Mouse (Mus musculus): ENCODE measurements at regions not wholly inside any gene's neighbourhood (a gene's known extent, or its start where the extent isn't known, plus 50 kb on each side); places are given as distances from the start of the nearest gene placed in this dataset.
A peak's percentile ranks its signal among the peaks of the same experiment; 100 is the strongest.

DNA sequence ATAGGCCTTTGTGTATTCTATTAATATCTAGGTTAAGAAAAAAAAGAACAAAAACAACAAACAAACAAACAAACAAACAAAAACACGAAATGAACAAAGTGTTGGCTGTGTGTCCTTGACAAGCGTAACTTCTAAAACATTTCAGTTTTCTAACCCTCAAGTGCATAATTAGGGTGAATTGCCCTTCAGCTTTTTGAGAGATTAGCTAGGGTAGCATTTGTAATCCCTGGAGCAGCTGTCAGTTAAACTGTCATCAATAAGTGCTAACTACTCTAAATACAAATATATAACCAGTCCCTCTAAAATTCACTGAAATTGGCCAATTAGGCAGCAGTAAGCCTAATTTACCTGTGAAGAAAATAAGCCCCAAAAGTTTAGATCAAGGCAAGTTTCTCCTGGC lies 467.6 kb downstream of the Gabrg2 start:
- Histone ChIP-seq H3K4me1 (peaks cover 4% of the 10 kb centered on the region; the same call in 1 of the 2 replicates), H3K4me3 (no peak overlapping the region), H3K27ac (no peak overlapping the region), H3K27me3 (ENCODE audit: low read depth, poor library complexity, severe bottlenecking) (no peaks in the 10 kb centered on the region), H3K9me3 (replicated peaks) (no peaks in the 10 kb centered on the region), H3K36me3 (no peaks in the 10 kb centered on the region)
- DNase-seq (ENCODE audit: low spot score), result no peak
- WGBS, result 67% methylated on average over 2 of the region's 2 CpGs

GRCm38 (mm10) chr11:41531971-41532896 lies 468.4 kb downstream of the Gabrg2 start:
- H3K36me3 ChIP-seq, result no peaks in the 10 kb centered on the region
- H3K27ac ChIP-seq, result no peak overlapping the region
- 83% methylated on average over 7 of the region's 7 CpGs for WGBS
- no peak for DNase-seq (ENCODE audit: low spot score)
- H3K4me1 ChIP-seq, result peaks cover 4% of the 10 kb centered on the region; the same call in 1 of the 2 replicates
- H3K27me3 ChIP-seq (ENCODE audit: low read depth, poor library complexity, severe bottlenecking), result no peaks in the 10 kb centered on the region
- H3K9me3 ChIP-seq (replicated peaks), result no peaks in the 10 kb centered on the region
- no peak overlapping the region for H3K4me3 ChIP-seq

DNA sequence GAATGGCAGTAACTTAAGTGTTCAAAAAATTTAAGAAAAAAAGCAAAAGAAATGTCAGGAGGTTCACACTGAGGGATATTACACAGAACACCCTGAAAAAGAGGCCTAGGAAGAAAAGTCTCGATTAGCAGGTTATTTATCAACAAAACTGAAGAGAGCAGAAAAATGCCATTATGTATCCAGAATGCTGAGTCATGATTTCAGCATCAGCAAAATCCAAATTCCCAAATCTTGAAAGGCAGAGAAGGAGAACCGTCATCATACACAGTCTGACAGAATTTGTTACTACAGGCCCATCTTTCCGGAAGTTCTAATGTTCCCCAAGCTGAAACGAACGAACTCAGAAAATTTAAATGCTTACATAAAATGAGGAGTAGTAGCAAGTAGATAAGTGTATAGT lies 475.7 kb downstream of the Gabrg2 start:
- no peaks in the 10 kb centered on the region for H3K36me3 ChIP-seq
- WGBS, result 95% methylated on average over 5 of the region's 5 CpGs
- no peak overlapping the region for H3K4me3 ChIP-seq
- no peak overlapping the region for H3K27ac ChIP-seq
- no peaks in the 10 kb centered on the region for H3K4me1 ChIP-seq
- no peaks in the 10 kb centered on the region for H3K9me3 ChIP-seq (replicated peaks)
- H3K27me3 ChIP-seq (ENCODE audit: low read depth, poor library complexity, severe bottlenecking), result no peaks in the 10 kb centered on the region
- DNase-seq (ENCODE audit: low spot score), result no peak

GRCm38 (mm10) chr11:41493277-41493676 lies 507.4 kb downstream of the Gabrg2 start:
- peak; percentile 42 for DNase-seq (ENCODE audit: low spot score)
- 37% methylated on average over 7 of the region's 7 CpGs for WGBS
- Histone ChIP-seq H3K27ac (peak overlapping the region; percentile 62; the same call in 1 of the 2 replicates), H3K4me3 (no peak overlapping the region), H3K9me3 (replicated peaks) (no peaks in the 10 kb centered on the region), H3K36me3 (no peaks in the 10 kb centered on the region), H3K4me1 (peaks cover 10% of the 10 kb centered on the region), H3K27me3 (ENCODE audit: low read depth, poor library complexity, severe bottlenecking) (no peaks in the 10 kb centered on the region)

- whole genome bisulfite sequencing, result 90% methylated on average over 5 of the region's 5 CpGs
- no peaks in the 10 kb centered on the region for H3K27me3 ChIP-seq (ENCODE audit: low read depth, poor library complexity, severe bottlenecking)
- H3K4me3 ChIP-seq, result no peak overlapping the region
- H3K9me3 ChIP-seq (replicated peaks), result no peaks in the 10 kb centered on the region; the same call in 1 of the 2 replicates
- no peak overlapping the region for H3K27ac ChIP-seq
- peaks cover 10% of the 10 kb centered on the region for H3K4me1 ChIP-seq
- DNase-seq (ENCODE audit: low spot score), result no peak
- no peaks in the 10 kb centered on the region for H3K36me3 ChIP-seq
Measured at GRCm38 (mm10) chr11:41491966-41492365, 508.7 kb downstream of the Gabrg2 start.

GRCm38 (mm10) chr11:41491279-41491678 lies 509.4 kb downstream of the Gabrg2 start:
- no peak overlapping the region for H3K27ac ChIP-seq

GRCm38 (mm10) chr11:41483881-41484280 lies 516.8 kb downstream of the Gabrg2 start:
- Histone ChIP-seq H3K36me3 (no peaks in the 10 kb centered on the region), H3K4me3 (no peak overlapping the region), H3K9me3 (replicated peaks) (no peaks in the 10 kb centered on the region; the same call in 1 of the 2 replicates), H3K27me3 (ENCODE audit: low read depth, poor library complexity, severe bottlenecking) (no peaks in the 10 kb centered on the region), H3K4me1 (no peaks in the 10 kb centered on the region), H3K27ac (no peak overlapping the region)
- no peak for DNase-seq (ENCODE audit: low spot score)
- WGBS, result 66% methylated on average over 1 of the region's 1 CpGs

More at GRCm38 (mm10) chr11:41491279-41491678, 509.4 kb downstream of the Gabrg2 start:
- Histone ChIP-seq H3K27me3 (ENCODE audit: low read depth, poor library complexity, severe bottlenecking) (no peaks in the 10 kb centered on the region), H3K4me1 (peaks cover 10% of the 10 kb centered on the region), H3K36me3 (no peaks in the 10 kb centered on the region), H3K4me3 (no peak overlapping the region), H3K9me3 (replicated peaks) (no peaks in the 10 kb centered on the region; the same call in 1 of the 2 replicates)
- no peak for DNase-seq (ENCODE audit: low spot score)
- 96% methylated on average over 3 of the region's 3 CpGs for WGBS

DNA sequence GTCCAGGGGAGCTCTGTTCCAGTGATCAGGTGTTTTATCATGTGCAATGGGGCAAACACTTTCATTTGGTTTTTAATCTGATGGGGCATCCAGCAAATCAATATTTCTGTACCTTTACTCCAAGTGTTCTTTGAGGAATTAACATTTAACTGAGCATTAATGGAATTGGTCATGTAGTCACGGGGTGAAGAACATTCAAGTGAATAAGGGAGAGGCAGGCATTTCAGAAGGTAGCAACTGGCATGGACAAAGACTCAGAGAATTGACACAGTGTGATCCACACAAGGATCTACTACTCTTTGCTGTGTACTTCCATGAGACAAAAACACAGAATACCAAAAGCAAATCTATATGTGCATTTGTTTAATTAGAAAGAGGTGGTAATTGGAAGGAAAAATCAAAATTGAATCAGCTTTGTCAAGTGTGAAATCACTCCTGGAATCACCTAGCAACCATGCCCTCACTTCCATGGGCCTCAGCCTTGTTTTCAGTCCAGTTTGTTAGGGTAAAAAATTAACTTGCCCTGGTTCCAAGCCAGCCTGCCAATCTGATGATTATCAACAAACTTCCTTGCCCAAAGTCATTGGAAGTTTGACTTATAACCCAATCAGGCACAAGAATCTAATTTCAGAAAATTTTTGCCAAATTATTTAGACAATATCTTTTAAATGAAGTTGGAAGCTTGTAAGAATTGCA lies 529.6 kb downstream of the Gabrg2 start:
- Histone ChIP-seq H3K4me3 (no peak overlapping the region), H3K9me3 (replicated peaks) (no peaks in the 10 kb centered on the region), H3K27ac (no peak overlapping the region), H3K4me1 (no peaks in the 10 kb centered on the region), H3K36me3 (no peaks in the 10 kb centered on the region), H3K27me3 (ENCODE audit: low read depth, poor library complexity, severe bottlenecking) (no peaks in the 10 kb centered on the region)
- WGBS, result 85% methylated on average over 1 of the region's 1 CpGs
- no peak for DNase-seq (ENCODE audit: low spot score)

GRCm38 (mm10) chr11:41467330-41467729 lies 533.3 kb downstream of the Gabrg2 start:
- no peaks in the 10 kb centered on the region for H3K27me3 ChIP-seq (ENCODE audit: low read depth, poor library complexity, severe bottlenecking)
- H3K9me3 ChIP-seq (replicated peaks), result no peaks in the 10 kb centered on the region
- no peaks in the 10 kb centered on the region for H3K4me1 ChIP-seq
- WGBS, result 83% methylated on average over 2 of the region's 2 CpGs
- H3K36me3 ChIP-seq, result no peaks in the 10 kb centered on the region
- no peak for DNase-seq (ENCODE audit: low spot score)
- no peak overlapping the region for H3K4me3 ChIP-seq
- no peak overlapping the region for H3K27ac ChIP-seq

DNA sequence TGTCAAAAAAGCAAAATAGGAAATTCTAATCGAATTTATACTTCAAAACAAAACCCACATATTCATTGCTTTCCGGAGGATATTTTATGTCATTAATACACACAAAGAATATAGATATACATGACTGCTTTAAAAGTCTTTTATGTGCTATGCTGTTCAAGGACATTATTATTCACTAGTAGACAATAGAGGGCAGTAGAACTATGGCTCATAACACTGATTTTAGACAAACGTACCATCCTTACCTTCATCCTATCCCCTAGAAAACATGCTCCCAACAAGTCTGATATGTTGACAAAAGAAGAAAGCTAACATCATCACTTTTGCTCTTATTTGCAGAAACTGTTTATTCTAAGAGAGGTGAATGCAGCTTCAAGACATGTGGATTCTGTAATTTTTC lies 566.8 kb downstream of the Gabrg2 start:
- no peaks in the 10 kb centered on the region for H3K9me3 ChIP-seq (replicated peaks)
- H3K4me1 ChIP-seq, result no peaks in the 10 kb centered on the region
- no peak for DNase-seq (ENCODE audit: low spot score)
- no peak overlapping the region for H3K4me3 ChIP-seq
- H3K36me3 ChIP-seq, result no peaks in the 10 kb centered on the region
- no peaks in the 10 kb centered on the region for H3K27me3 ChIP-seq (ENCODE audit: low read depth, poor library complexity, severe bottlenecking)
- H3K27ac ChIP-seq, result no peak overlapping the region
- WGBS, result 77% methylated on average over 3 of the region's 3 CpGs

GRCm38 (mm10) chr11:41425592-41425991 lies 575.1 kb downstream of the Gabrg2 start:
- DNase-seq (ENCODE audit: low spot score), result no peak
- Histone ChIP-seq H3K4me3 (no peak overlapping the region), H3K4me1 (no peaks in the 10 kb centered on the region), H3K9me3 (replicated peaks) (no peaks in the 10 kb centered on the region), H3K27ac (no peak overlapping the region), H3K36me3 (no peaks in the 10 kb centered on the region), H3K27me3 (ENCODE audit: low read depth, poor library complexity, severe bottlenecking) (no peaks in the 10 kb centered on the region)
- WGBS, result 74% methylated on average over 4 of the region's 4 CpGs

Measured in limb, embryonic 10.5 days (tissue).